Mouse (Mus musculus) cerebellum, adult 2 months (tissue): ENCODE results near the gene Tec. TPM values are rescaled to one million over a fixed set of nuclear protein-coding genes. Genes with fewer than 3 reads are reported as not detected.
"Not testable (repeated sequence)": the region's sequence is repeated elsewhere in the genome, so short reads cannot be mapped to it uniquely, and the experiment has no call there.

Experiments used
- DNase-seq, 2 experiments: peaks; one replicate each; pipeline ENCODE4 v3.0.0; 2021
- H3K27ac ChIP-seq: fragments of 200-500 bp; 2 replicates; pipeline ENCODE4 v1.5.1; 2012; ENCODE audit warnings: low read length, control low read depth, inconsistent platforms; ENCODE audit not compliant: insufficient read depth
- H3K27me3 ChIP-seq: fragments of 200-500 bp; 2 replicates; pipeline ENCODE4 v1.6.1; 2012; ENCODE audit warnings: inconsistent platforms, mild to moderate bottlenecking, low read length, moderate library complexity; ENCODE audit not compliant: control insufficient read depth, insufficient read depth
- H3K4me1 ChIP-seq: fragments of 200-500 bp; 2 replicates; pipeline ENCODE4 v1.6.1; 2011; ENCODE audit warnings: low read length; ENCODE audit not compliant: control insufficient read depth, insufficient read depth
- H3K4me3 ChIP-seq: fragments of 200-500 bp; replicated peaks from 2 replicates; pipeline ENCODE3; 2011; ENCODE audit warnings: mild to moderate bottlenecking, low read depth, low read length, control low read depth; ENCODE audit not compliant: insufficient read depth
- CTCF ChIP-seq: fragments of 200-500 bp; IDR thresholded peaks from 2 replicates; pipeline ENCODE4 v1.5.1; 2011; ENCODE audit warnings: low read depth, mild to moderate bottlenecking, control low read depth, low read length, moderate library complexity, borderline replicate concordance; ENCODE audit not compliant: insufficient read depth
- POLR2A ChIP-seq: fragments of 200-500 bp; IDR thresholded peaks from 2 replicates; pipeline ENCODE4 v1.6.1; 2011; ENCODE audit warnings: low read length, control low read depth, borderline replicate concordance; ENCODE audit not compliant: insufficient read depth
- WGBS: fragments of 180-500 bp; shearing (Covaris S2); methylation state at CpG from one replicate; pipeline ENCODE4 v1.1.7; 2018; 5-methylcytosine and 5-hydroxymethylcytosine counted together
- polyA plus RNA-seq: library from polyadenylated mRNA; depleted of rRNA; stranded (reverse); fragments of >200 nt; gene quantifications from 2 replicates; pipeline ENCODE4 v1.2.3, GENCODE M21; 2012

Tec gene
- polyA plus RNA-seq, 1 experiment: 1.8 TPM

DNA sequence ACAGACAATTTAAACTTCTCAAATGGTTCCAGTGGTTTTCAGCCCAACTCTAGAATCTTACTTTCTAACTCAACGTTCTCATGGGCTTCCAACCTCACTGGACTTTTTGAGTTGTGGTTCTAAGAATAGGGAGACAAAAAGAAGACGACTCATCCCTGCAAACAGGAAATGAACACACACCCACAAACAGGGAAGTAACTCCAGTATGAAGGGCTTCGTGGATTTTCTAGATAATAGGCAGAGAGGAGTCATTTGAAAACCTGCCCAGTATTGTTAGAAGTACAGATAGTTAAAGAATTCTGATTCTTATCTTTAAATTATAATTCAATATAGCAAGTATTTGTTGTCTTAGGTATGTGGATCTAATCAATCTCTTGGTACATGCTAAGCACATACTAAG lies 47.6 kb downstream of the Tec start:
- Histone ChIP-seq H3K27me3 (no peaks in the 10 kb centered on the region), H3K4me3 (no peak overlapping the region), H3K4me1 (no peaks in the 10 kb centered on the region), H3K27ac (no peak overlapping the region)
- WGBS: 72% methylated on average over 3 of the region's 3 CpGs
- TF ChIP-seq CTCF (no peak), POLR2A (no peak)
- no peak for DNase-seq

DNA sequence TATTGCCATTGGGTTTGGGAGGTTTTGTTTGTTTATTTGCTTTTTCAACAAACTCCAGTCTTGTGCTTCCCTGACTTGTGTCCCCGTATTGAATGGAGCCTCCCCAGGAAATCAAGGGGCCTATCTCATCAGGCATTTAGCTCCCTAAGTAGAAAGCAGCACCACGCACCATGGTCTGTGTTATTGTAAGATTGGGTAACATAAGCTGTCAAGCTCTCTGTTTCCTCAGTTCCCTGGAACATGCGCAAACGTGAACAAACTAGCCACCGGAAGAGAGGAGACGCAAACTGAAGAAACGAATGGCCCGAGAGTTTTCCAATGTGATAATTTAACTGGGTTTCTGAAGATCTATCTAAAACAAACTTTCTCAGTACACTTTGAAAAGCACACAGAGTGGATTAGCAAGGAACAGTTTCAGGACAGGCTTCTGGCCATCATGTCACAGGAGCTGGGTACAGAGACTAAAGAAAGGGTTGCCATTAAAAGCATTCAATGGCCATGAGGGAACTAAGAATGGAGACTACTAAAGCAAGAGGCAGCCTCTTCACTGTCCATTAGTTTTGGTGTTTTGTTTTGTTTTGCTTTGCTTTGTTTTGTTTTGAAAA lies 48.1 kb downstream of the Tec start:
- no peaks in the 10 kb centered on the region for H3K27me3 ChIP-seq
- TF ChIP-seq POLR2A (no peak), CTCF (no peak)
- no peak overlapping the region for H3K27ac ChIP-seq
- no peaks in the 10 kb centered on the region for H3K4me1 ChIP-seq
- no peak overlapping the region for H3K4me3 ChIP-seq
- WGBS: 93% methylated on average over 8 of the region's 8 CpGs
- no peak for DNase-seq

DNA sequence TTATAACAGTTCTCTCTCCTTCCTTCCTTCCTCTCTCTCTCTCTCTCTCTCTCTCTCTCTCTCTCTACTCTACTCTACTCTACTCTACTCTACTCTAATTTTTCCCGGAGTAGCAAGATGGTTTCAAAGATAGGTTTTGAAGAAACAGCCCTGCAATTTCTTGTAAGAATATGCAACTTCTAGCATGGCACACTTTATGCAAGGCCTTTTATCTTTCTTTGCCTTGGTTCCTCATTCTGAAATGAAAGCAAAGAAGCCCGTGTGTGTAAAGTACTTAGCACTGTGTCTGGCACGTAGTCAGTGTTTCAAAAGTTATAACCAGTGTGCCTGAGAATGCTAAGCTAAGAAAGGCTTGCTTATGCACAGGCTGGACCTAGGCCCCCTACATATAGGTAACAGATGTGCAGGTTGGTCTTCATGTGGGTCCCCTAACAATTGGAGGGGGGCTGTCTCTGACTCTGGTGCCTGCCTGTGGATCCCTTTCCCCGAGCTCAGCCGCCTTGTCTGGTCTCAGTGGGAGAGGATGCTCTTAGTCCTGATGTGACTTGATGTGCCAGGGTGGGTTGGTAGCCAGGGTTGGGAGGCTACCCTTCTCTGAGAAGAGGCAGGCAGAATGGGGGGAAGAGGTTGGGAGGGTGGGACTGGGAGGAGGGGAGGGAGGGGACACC lies 49.6 kb downstream of the Tec start:
- no peaks in the 10 kb centered on the region for H3K27me3 ChIP-seq
- H3K27ac ChIP-seq: no peak overlapping the region
- 78% methylated on average over 5 of the region's 5 CpGs for WGBS
- no peaks in the 10 kb centered on the region for H3K4me1 ChIP-seq
- no peak for DNase-seq
- H3K4me3 ChIP-seq: no peak overlapping the region
- TF ChIP-seq POLR2A (no peak), CTCF (no peak)

DNA sequence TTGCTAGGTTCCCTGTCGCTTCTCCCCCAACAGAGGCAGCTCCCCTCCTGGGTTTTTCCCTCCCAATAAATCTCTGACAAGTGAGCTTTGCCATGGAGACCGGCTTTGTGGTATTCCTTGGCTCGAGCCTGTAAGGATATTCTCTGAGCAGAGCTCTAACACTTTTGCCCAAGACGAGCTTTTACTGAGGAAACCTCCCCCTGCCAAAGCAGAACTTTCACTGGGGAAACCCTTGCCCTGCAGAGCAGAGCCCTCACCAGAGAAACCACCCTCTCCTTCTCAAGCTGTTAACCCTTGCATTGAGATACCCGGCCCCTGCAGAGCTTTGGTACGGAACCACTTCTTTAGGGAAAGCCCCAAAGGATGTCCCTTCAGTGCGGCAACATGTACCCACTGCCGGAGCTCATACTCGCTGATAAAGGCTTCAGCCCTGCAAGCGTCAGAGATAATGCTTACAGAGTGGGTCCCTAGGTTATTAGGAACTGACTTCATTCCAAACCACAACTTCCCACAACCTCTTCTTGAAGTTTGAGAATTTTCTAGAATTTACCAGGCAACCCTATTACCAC lies 50.7 kb downstream of the Tec start:
- H3K4me3 ChIP-seq: no peak overlapping the region
- H3K27ac ChIP-seq: no peak overlapping the region
- no peaks in the 10 kb centered on the region for H3K4me1 ChIP-seq
- WGBS: 36% methylated on average over 10 of the region's 10 CpGs
- TF ChIP-seq POLR2A: no peak
- no peak for TF ChIP-seq CTCF
- H3K27me3 ChIP-seq: no peaks in the 10 kb centered on the region
- no peak for DNase-seq

DNA sequence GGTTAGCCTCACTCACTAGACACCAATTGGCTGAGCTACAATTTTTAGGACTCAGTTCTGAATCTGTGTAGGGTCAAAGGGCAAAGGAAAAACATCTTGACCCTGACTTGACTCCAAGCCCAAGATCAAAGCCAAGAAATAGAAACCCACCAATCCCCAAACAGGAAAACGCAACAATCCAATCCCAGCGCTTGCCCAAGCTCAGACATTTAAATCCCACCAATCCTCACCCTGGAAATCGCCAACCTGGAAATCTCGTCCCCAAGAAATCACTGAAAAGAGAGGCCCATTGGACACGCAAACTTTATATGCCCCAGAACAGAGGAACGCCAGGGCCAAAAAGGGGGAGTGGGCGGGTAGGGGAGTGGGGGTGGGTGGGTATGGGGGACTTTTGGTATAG lies 51.3 kb downstream of the Tec start:
- WGBS: 66% methylated on average over 7 of the region's 7 CpGs
- H3K27me3 ChIP-seq, H3K27ac ChIP-seq, H3K4me3 ChIP-seq, DNase-seq, H3K4me1 ChIP-seq: not testable (repeated sequence)

DNA sequence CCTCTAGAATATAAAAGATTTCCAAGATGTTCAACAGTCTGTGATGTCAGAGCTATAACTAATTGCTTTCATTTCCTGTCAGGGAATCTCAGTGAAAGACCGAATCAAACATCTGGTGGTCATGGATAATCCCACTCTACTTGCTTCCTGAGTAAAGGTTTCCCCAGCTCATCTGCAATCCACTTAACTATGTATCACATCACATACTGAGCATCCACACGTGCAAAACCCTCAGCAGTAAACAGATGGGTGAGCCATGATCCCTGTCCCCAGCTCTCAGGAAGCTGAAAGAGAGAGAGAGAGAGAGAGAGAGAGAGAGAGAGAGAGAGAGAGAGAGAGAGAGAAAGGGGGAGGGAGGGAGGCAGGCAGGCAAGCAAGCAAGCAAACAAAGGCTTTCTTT lies 51.8 kb downstream of the Tec start:
- TF ChIP-seq CTCF (no peak), POLR2A (no peak)
- H3K27ac ChIP-seq: no peak overlapping the region
- no peaks in the 10 kb centered on the region for H3K27me3 ChIP-seq
- no peak overlapping the region for H3K4me3 ChIP-seq
- no peak for DNase-seq
- WGBS: 29% methylated on average over 2 of the region's 2 CpGs
- H3K4me1 ChIP-seq: no peaks in the 10 kb centered on the region

DNA sequence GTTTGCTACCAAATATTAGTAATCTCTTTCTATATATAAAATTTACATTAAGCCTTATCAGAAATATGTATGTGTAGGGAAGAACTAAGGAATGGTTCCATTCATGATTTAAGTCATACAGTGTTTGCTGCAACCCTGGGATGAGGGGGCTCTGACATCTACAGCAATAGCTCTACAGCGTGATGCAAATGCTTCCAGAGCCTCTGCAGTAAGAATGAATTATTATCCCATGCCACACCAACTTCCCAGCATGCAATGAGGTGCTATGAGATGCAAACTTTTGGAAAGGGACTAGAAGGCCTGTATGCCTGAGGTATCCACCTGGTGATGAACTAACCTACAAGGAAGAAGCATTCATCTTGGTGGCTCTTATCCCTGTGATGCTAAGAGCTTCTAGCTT lies 52.2 kb downstream of the Tec start:
- no peaks in the 10 kb centered on the region for H3K4me1 ChIP-seq
- H3K27ac ChIP-seq: no peak overlapping the region
- 95% methylated on average over 1 of the region's 1 CpGs for WGBS
- TF ChIP-seq CTCF: no peak
- TF ChIP-seq POLR2A: no peak
- H3K27me3 ChIP-seq: no peaks in the 10 kb centered on the region
- H3K4me3 ChIP-seq: no peak overlapping the region
- no peak for DNase-seq

DNA sequence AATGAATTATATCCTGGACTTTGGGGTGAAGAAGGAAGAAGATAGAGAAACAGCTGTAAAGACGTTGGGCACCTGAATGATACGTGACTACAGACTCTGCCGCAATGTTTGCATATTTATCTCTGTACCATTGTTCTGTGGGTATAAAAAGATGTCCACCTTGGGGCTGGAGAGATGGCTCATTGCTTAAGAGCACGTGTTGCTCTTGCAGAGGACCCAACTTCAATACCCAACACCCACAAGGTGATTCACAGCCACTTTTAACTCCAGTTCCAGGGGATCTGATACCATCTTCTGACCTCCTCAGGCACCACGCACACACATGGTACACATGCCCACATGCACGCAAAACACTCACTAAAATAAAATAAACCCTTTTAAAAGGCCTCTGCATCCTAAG lies 52.9 kb downstream of the Tec start:
- no peak for TF ChIP-seq POLR2A
- no peak for TF ChIP-seq CTCF
- Histone ChIP-seq H3K4me1 (no peaks in the 10 kb centered on the region), H3K27ac (no peak overlapping the region), H3K4me3 (no peak overlapping the region), H3K27me3 (no peaks in the 10 kb centered on the region)
- 94% methylated on average over 6 of the region's 6 CpGs for WGBS
- DNase-seq: no peak
